Mouse (Mus musculus): ENCODE data around the gene Hectd2. TPM values are rescaled to one million over a fixed set of nuclear protein-coding genes. Genes with fewer than 3 reads are reported as not detected.

Hectd2 gene
- polyA plus RNA-seq, 1 experiment from 2014 or later: 0.56 TPM

DNA sequence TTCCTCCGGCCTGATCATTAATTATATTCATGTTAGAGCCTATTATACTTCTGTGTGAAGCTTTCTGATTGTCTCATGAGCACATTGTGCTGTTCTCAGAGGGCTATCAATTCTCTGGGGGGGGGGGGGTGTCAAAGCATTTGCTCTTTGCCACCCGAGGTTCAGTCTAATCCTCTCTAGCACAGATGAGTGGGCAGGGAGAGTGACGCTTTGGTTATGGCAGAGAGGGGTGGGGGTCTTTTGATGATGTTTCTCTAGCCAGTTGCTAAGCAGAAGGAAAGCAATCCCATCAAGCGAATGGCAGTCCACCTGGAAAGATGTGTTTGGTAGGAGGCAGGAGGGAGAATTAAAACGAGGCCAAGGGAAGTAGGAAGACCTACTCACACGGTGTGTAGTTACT is 18.6 kb upstream of the Hectd2 start:
- Histone ChIP-seq H3K27ac (replicated peaks) (no peak overlapping the region), H3K4me2 (no peak overlapping the region), H3K4me1 (replicated peaks) (peaks cover 14% of the 10 kb centered on the region), H3K9ac (no peak overlapping the region), H3K27me3 (peaks cover 19% of the 10 kb centered on the region), H3K4me3 (replicated peaks) (no peak overlapping the region), H3K36me3 (replicated peaks) (no peaks in the 10 kb centered on the region), H3K9me3 (replicated peaks) (no peaks in the 10 kb centered on the region)
- 32% methylated on average over 6 of the region's 6 CpGs for WGBS (ENCODE audit: insufficient replicate concordance)
- ATAC-seq (ENCODE audit: insufficient read depth): no peak

DNA sequence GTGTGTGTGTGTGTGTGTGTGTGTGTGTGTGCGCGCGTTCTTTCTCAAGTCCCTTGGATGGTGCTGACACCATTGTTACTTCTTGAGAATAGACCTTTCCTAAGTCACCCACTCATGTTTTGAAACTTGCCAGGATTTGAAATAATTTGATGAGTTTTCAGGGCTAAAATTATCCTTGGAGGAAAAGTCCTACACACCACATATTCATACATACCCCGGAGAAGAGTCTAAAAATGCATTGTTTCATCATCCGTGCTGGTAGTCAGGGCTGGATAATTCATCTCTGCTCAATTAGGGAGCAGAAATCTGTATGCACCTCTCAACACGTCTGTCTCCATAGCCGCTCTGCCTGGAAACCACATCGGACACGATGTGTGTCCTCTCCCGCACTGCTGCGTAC is 17.5 kb upstream of the Hectd2 start:
- no peak overlapping the region for H3K27ac ChIP-seq (replicated peaks)
- H3K9me3 ChIP-seq (replicated peaks): no peaks in the 10 kb centered on the region
- no peak overlapping the region for H3K4me2 ChIP-seq
- peaks cover 19% of the 10 kb centered on the region for H3K27me3 ChIP-seq
- no peak overlapping the region for H3K9ac ChIP-seq
- WGBS (ENCODE audit: insufficient replicate concordance): 78% methylated on average over 11 of the region's 11 CpGs
- H3K4me3 ChIP-seq (replicated peaks): no peak overlapping the region
- H3K4me1 ChIP-seq (replicated peaks): peaks cover 14% of the 10 kb centered on the region
- no peaks in the 10 kb centered on the region for H3K36me3 ChIP-seq (replicated peaks)
- ATAC-seq (ENCODE audit: insufficient read depth): no peak

GRCm38 (mm10) chr19:36538528-36538927 is 15.9 kb upstream of the Hectd2 start:
- WGBS (ENCODE audit: insufficient replicate concordance): 4% methylated on average over 4 of the region's 4 CpGs

DNA sequence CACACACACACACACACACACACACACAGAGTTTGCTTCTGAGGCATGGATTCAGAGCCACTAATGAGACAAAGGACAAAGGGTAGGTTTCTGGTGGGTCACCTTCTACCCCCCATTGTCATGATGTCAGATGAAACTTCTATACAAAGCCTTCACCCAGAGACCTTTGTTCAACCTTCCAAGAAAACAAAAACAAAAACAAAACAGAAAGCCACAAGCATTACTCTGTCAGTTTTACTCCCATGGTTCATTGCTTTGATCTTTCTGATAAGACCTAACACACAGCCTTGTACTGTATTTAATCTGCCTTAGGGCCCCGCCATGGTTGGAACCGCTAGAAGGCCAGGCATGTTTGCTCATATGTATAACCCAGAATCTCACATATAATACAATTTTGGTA is 15.1 kb upstream of the Hectd2 start:
- WGBS (ENCODE audit: insufficient replicate concordance): 73% methylated on average over 2 of the region's 2 CpGs
- Histone ChIP-seq H3K36me3 (replicated peaks) (no peaks in the 10 kb centered on the region), H3K27ac (replicated peaks) (no peak overlapping the region), H3K4me3 (replicated peaks) (no peak overlapping the region), H3K4me1 (replicated peaks) (peaks cover 7% of the 10 kb centered on the region; the same call in 1 of the 2 replicates), H3K9ac (no peak overlapping the region), H3K27me3 (peaks cover 12% of the 10 kb centered on the region; the same call in 1 of the 2 replicates), H3K9me3 (replicated peaks) (no peaks in the 10 kb centered on the region), H3K4me2 (no peak overlapping the region)
- no peak for ATAC-seq (ENCODE audit: insufficient read depth)

More at GRCm38 (mm10) chr19:36538528-36538927, 15.9 kb upstream of the Hectd2 start:
- Histone ChIP-seq H3K4me2 (no peak overlapping the region), H3K9ac (no peak overlapping the region), H3K36me3 (replicated peaks) (no peaks in the 10 kb centered on the region), H3K4me1 (replicated peaks) (peaks cover 14% of the 10 kb centered on the region), H3K4me3 (replicated peaks) (no peak overlapping the region), H3K27me3 (peaks cover 19% of the 10 kb centered on the region), H3K9me3 (replicated peaks) (no peaks in the 10 kb centered on the region), H3K27ac (replicated peaks) (no peak overlapping the region)
- ATAC-seq (ENCODE audit: insufficient read depth): no peak

- Histone ChIP-seq H3K4me1 (replicated peaks) (no peaks in the 10 kb centered on the region), H3K4me3 (replicated peaks) (no peak overlapping the region), H3K9me3 (replicated peaks) (no peaks in the 10 kb centered on the region), H3K27ac (replicated peaks) (no peak overlapping the region), H3K9ac (no peak overlapping the region), H3K4me2 (no peak overlapping the region), H3K36me3 (replicated peaks) (no peaks in the 10 kb centered on the region), H3K27me3 (peaks cover 6% of the 10 kb centered on the region; the same call in 1 of the 2 replicates)
- no peak for ATAC-seq (ENCODE audit: insufficient read depth)
- 44% methylated on average over 10 of the region's 10 CpGs for WGBS (ENCODE audit: insufficient replicate concordance)
These were observed 14.3 kb upstream of the Hectd2 start for GRCm38 (mm10) chr19:36540012-36540606.

DNA sequence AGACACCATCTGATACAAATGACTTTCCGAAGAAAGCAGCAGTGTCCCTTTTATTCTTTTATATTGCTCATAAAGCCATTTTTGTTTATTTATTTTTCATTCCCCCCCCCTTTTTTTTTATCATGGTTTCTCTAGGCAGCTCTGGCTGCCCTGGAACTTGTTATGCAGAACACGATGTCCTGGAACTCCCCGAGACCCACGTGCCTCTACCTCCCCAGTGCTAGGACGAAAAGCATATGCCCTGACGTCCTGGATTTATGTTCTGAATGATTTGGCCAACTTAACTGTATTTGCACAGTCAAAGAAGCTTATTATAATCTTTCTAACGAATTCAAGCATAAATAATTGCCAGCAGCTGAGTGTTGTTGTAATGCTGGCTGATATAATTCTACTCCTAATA is 13.7 kb upstream of the Hectd2 start:
- Histone ChIP-seq H3K36me3 (replicated peaks) (no peaks in the 10 kb centered on the region), H3K9me3 (replicated peaks) (no peaks in the 10 kb centered on the region), H3K27ac (replicated peaks) (no peak overlapping the region), H3K27me3 (peaks cover 5% of the 10 kb centered on the region; the same call in 1 of the 2 replicates), H3K4me2 (no peak overlapping the region), H3K9ac (no peak overlapping the region), H3K4me3 (replicated peaks) (no peak overlapping the region), H3K4me1 (replicated peaks) (no peaks in the 10 kb centered on the region)
- 63% methylated on average over 7 of the region's 7 CpGs for WGBS (ENCODE audit: insufficient replicate concordance)
- ATAC-seq (ENCODE audit: insufficient read depth): no peak

DNA sequence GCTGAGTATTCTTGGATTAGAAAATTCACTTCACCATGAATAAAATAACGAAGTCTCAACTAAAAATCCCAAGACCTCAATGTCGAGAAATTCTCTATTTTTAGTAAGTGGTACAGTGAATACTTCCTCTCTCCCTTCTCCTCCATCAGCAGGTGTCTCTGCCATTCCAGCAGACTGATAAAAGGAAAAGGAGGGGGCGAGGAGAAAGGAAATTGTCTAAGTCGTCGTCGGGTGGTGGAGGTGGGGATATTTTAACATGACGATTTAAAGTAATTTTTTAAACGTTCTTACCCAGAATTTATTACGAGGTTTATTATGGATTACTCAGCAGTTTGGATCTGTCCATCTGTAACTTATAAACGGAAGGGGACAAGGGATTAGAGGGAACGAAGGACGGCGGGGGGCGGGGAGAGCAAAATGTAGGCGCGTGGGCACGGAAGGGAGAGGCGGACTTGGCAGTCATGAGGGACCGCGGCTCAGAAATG is 836 bp upstream of the Hectd2 start:
- WGBS (ENCODE audit: insufficient replicate concordance): 2% methylated on average over 20 of the region's 20 CpGs
- Histone ChIP-seq H3K4me2 (peak overlapping the region; percentile 92), H3K4me3 (replicated peaks) (peak overlapping the region; percentile 69), H3K27me3 (peaks cover 45% of the 10 kb centered on the region), H3K4me1 (replicated peaks) (peaks cover 13% of the 10 kb centered on the region), H3K9me3 (replicated peaks) (no peaks in the 10 kb centered on the region), H3K36me3 (replicated peaks) (no peaks in the 10 kb centered on the region), H3K27ac (replicated peaks) (no peak overlapping the region), H3K9ac (peak overlapping the region; percentile 56; the same call in 1 of the 2 replicates)
- ATAC-seq (ENCODE audit: insufficient read depth): no peak

DNA sequence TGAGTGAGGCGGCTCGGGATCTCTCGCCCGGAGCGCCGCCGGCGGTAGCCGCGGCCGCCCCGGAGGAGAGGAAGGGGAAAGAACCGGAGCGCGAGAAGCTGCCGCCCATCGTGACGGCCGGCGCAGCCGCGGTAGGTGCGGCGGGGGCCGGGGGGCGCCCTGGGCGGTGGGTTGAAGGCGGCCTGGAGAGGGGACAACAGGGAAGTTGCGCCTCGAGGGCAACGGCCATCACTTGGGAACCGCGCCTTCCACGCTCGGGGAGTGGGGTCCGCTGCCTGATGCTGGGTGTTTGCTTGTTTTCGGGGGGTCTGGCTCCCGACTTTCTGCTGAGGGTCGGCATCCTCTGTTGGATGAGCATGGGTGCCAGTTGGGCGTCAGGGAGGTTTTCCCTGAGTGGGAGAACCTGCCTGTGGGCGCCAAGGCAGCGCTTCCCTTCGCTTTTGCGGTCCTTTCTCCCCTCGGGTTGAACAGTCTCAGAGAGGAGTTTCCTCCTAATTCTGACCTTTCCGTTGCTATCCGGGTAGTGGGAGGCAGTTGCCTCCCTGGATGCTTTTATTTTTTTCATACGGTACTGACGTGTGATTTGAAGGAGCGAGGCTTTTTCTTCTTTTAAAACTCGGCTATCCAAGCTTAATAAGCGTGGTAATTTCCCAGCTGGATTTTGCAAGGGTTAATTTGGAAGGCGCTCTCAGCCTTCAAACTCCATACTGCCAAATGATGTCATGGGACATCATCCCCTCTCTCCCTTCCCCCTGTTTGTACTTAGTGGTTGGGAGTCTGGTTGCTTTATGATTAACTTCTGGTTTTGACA is 551 bp downstream of the Hectd2 start:
- no peak overlapping the region for H3K27ac ChIP-seq (replicated peaks)
- WGBS (ENCODE audit: insufficient replicate concordance): under 1% methylated on average over 53 of the region's 53 CpGs

GRCm38 (mm10) chr19:36559331-36559730 is 4.9 kb downstream of the Hectd2 start:
- H3K4me2 ChIP-seq: no peak overlapping the region
- H3K9ac ChIP-seq: no peak overlapping the region
- ATAC-seq (ENCODE audit: insufficient read depth): no peak
- H3K27me3 ChIP-seq: peaks cover 16% of the 10 kb centered on the region
- no peak overlapping the region for H3K27ac ChIP-seq (replicated peaks)
- H3K36me3 ChIP-seq (replicated peaks): no peaks in the 10 kb centered on the region
- no peak overlapping the region for H3K4me3 ChIP-seq (replicated peaks)
- WGBS (ENCODE audit: insufficient replicate concordance): 29% methylated on average over 5 of the region's 5 CpGs
- H3K9me3 ChIP-seq (replicated peaks): no peaks in the 10 kb centered on the region
- H3K4me1 ChIP-seq (replicated peaks): peaks cover 8% of the 10 kb centered on the region

More for the DNA sequence above, 551 bp downstream of the Hectd2 start:
- Histone ChIP-seq H3K36me3 (replicated peaks) (no peaks in the 10 kb centered on the region), H3K9me3 (replicated peaks) (no peaks in the 10 kb centered on the region), H3K4me2 (peak overlapping the region; percentile 92), H3K4me1 (replicated peaks) (peaks cover 13% of the 10 kb centered on the region), H3K4me3 (replicated peaks) (peak overlapping the region; percentile 69), H3K27me3 (peaks cover 45% of the 10 kb centered on the region), H3K9ac (peak overlapping the region; percentile 63)
- peak; percentile 40 for ATAC-seq (ENCODE audit: insufficient read depth)

- 16% methylated on average over 2 of the region's 2 CpGs for WGBS (ENCODE audit: insufficient replicate concordance)
- ATAC-seq (ENCODE audit: insufficient read depth): no peak
These were observed 5.7 kb downstream of the Hectd2 start for GRCm38 (mm10) chr19:36560160-36560559.

DNA sequence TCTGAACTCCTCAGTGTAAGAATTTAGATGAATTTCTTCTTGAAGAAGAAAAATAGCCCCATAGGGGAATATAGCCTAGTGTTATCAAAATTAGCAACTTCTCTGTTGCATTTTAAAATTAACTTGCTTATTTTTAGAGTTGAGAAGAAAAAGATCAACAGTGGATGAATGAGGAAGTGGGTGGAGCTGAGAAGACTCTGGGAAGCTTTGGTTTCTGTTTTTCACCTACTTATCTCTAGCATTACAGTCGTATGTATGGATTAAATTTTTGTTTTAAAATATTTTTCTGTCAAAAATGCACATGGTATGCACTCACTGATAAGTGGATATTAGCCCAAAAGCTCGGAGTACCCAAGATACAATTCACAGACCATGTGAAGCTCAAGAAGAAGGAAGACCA is 6.7 kb downstream of the Hectd2 start:
- no peak overlapping the region for H3K4me2 ChIP-seq
- H3K9me3 ChIP-seq (replicated peaks): no peaks in the 10 kb centered on the region
- H3K4me3 ChIP-seq (replicated peaks): no peak overlapping the region
- no peaks in the 10 kb centered on the region for H3K36me3 ChIP-seq (replicated peaks)
- ATAC-seq (ENCODE audit: insufficient read depth): no peak
- no peak overlapping the region for H3K9ac ChIP-seq
- no peaks in the 10 kb centered on the region for H3K4me1 ChIP-seq (replicated peaks)
- H3K27me3 ChIP-seq: no peaks in the 10 kb centered on the region
- WGBS (ENCODE audit: insufficient replicate concordance): 15% methylated on average over 2 of the region's 2 CpGs
- H3K27ac ChIP-seq (replicated peaks): no peak overlapping the region

More at GRCm38 (mm10) chr19:36560160-36560559, 5.7 kb downstream of the Hectd2 start:
- H3K4me3 ChIP-seq (replicated peaks): no peak overlapping the region
- no peak overlapping the region for H3K9ac ChIP-seq
- H3K9me3 ChIP-seq (replicated peaks): no peaks in the 10 kb centered on the region
- no peak overlapping the region for H3K4me2 ChIP-seq
- H3K27ac ChIP-seq (replicated peaks): no peak overlapping the region
- H3K27me3 ChIP-seq: peaks cover 8% of the 10 kb centered on the region
- H3K4me1 ChIP-seq (replicated peaks): peaks cover 2% of the 10 kb centered on the region; the same call in 1 of the 2 replicates
- no peaks in the 10 kb centered on the region for H3K36me3 ChIP-seq (replicated peaks)
